Mouse (Mus musculus): Measurements from ENCODE around the gene Kdm2a.

- TF ChIP-seq POLR2AphosphoS2 (IDR thresholded peaks at IDR 0.05; ENCODE audit: low read depth, low read length) = no peak
- TF ChIP-seq POLR2A (IDR thresholded peaks at IDR 0.05; ENCODE audit: low read depth, low read length) = no peak
- TF ChIP-seq CTCF (conservative IDR thresholded peaks at IDR 0.05 in 1 of 2, IDR thresholded peaks at IDR 0.05 in 1 of 2; ENCODE audit: low read depth in 2 of 2, low read length in 2 of 2) = peak; percentile 15 to 38; a peak in 2 of 4 replicates
- no peak for TF ChIP-seq EP300 (IDR thresholded peaks at IDR 0.05; ENCODE audit: low read length)
- TF ChIP-seq MEF2A (IDR thresholded peaks at IDR 0.05; ENCODE audit: borderline replicate concordance, low read depth, low read length) = no peak
- no peak for TF ChIP-seq ZMIZ1 (IDR thresholded peaks at IDR 0.05; ENCODE audit: low read depth, low read length)
- no peak for TF ChIP-seq NRF1 (IDR thresholded peaks at IDR 0.05; ENCODE audit: low read depth, low read length)
- TF ChIP-seq MAZ (IDR thresholded peaks at IDR 0.05; ENCODE audit: low read depth, low read length) = no peak
Observed at GRCm38 (mm10) chr19:4279487-4279886, 118.6 kb downstream of the Kdm2a start.
